Mouse (Mus musculus): Measurements from ENCODE around the gene Mcat. TPM values are rescaled to one million over a fixed set of nuclear protein-coding genes. Genes with fewer than 3 reads are reported as not detected.
A peak's percentile ranks its signal among the peaks of the same experiment; 100 is the strongest.

Mcat gene
- polyA plus RNA-seq, 1 experiment from 2014 or later = 15.9 TPM

- H3K9ac ChIP-seq (ENCODE audit: low read depth, low read length) = no peak overlapping the region
- H3K9me3 ChIP-seq (ENCODE audit: control insufficient read depth) = no peaks in the 10 kb centered on the region
- no peak for ATAC-seq
- H3K4me1 ChIP-seq (replicated peaks; ENCODE audit: control insufficient read depth, insufficient read depth, low read length) = no peaks in the 10 kb centered on the region
- WGBS = 82% methylated on average over 5 of the region's 5 CpGs
- H3K36me3 ChIP-seq (ENCODE audit: control insufficient read depth, insufficient read depth) = no peaks in the 10 kb centered on the region
- TF ChIP-seq CTCF (IDR thresholded peaks at IDR 0.05; ENCODE audit: low read depth) = no peak
- H3K4me2 ChIP-seq (replicated peaks; ENCODE audit: low read depth) = no peak overlapping the region
- no peak overlapping the region for H3K4me3 ChIP-seq (ENCODE audit: low read depth, low read length)
- no peak overlapping the region for H3K27ac ChIP-seq (ENCODE audit: low read depth, low read length)
- no peaks in the 10 kb centered on the region for H3K27me3 ChIP-seq (replicated peaks; ENCODE audit: control insufficient read depth, insufficient read depth, low read length)
These were observed 2.4 kb upstream of the Mcat start for GRCm38 (mm10) chr15:83566006-83566405.

GRCm38 (mm10) chr15:83565434-83565833 lies 1.8 kb upstream of the Mcat start:
- Histone ChIP-seq H3K9ac (ENCODE audit: low read depth, low read length) (no peak overlapping the region), H3K9me3 (ENCODE audit: control insufficient read depth) (no peaks in the 10 kb centered on the region), H3K36me3 (ENCODE audit: control insufficient read depth, insufficient read depth) (no peaks in the 10 kb centered on the region), H3K4me2 (replicated peaks; ENCODE audit: low read depth) (no peak overlapping the region), H3K4me1 (replicated peaks; ENCODE audit: control insufficient read depth, insufficient read depth, low read length) (no peaks in the 10 kb centered on the region), H3K27me3 (replicated peaks; ENCODE audit: control insufficient read depth, insufficient read depth, low read length) (no peaks in the 10 kb centered on the region), H3K27ac (ENCODE audit: low read depth, low read length) (no peak overlapping the region), H3K4me3 (ENCODE audit: low read depth, low read length) (no peak overlapping the region)
- no peak for ATAC-seq
- whole genome bisulfite sequencing = 69% methylated on average over 3 of the region's 3 CpGs
- no peak for TF ChIP-seq CTCF (IDR thresholded peaks at IDR 0.05; ENCODE audit: low read depth)

GRCm38 (mm10) chr15:83563857-83564651 lies 467 bp upstream of the Mcat start:
- 2% methylated on average over 27 of the region's 27 CpGs for WGBS
- H3K4me2 ChIP-seq (replicated peaks; ENCODE audit: low read depth) = peak overlapping the region; percentile 99
- peak; percentile 23 for ATAC-seq
- TF ChIP-seq CTCF (IDR thresholded peaks at IDR 0.05; ENCODE audit: low read depth) = peak; percentile 31; the same call in 1 of the 2 replicates
- no peaks in the 10 kb centered on the region for H3K27me3 ChIP-seq (replicated peaks; ENCODE audit: control insufficient read depth, insufficient read depth, low read length)
- peak overlapping the region; percentile 60 for H3K4me3 ChIP-seq (ENCODE audit: low read depth, low read length)
- no peaks in the 10 kb centered on the region for H3K4me1 ChIP-seq (replicated peaks; ENCODE audit: control insufficient read depth, insufficient read depth, low read length)
- H3K27ac ChIP-seq (ENCODE audit: low read depth, low read length) = peak overlapping the region; percentile 57
- H3K36me3 ChIP-seq (ENCODE audit: control insufficient read depth, insufficient read depth) = no peaks in the 10 kb centered on the region
- H3K9me3 ChIP-seq (ENCODE audit: control insufficient read depth) = no peaks in the 10 kb centered on the region
- H3K9ac ChIP-seq (ENCODE audit: low read depth, low read length) = peak overlapping the region; percentile 55

- 34% methylated on average over 15 of the region's 15 CpGs for WGBS
- ATAC-seq = peak; percentile 32; the same call in 1 of the 2 replicates
- H3K27ac ChIP-seq (ENCODE audit: low read depth, low read length) = peak overlapping the region; percentile 11; the same call in 1 of the 2 replicates
- no peak overlapping the region for H3K9ac ChIP-seq (ENCODE audit: low read depth, low read length)
- no peaks in the 10 kb centered on the region for H3K9me3 ChIP-seq (ENCODE audit: control insufficient read depth)
- H3K4me2 ChIP-seq (replicated peaks; ENCODE audit: low read depth) = peak overlapping the region; percentile 99
- H3K36me3 ChIP-seq (ENCODE audit: control insufficient read depth, insufficient read depth) = no peaks in the 10 kb centered on the region
- peak overlapping the region; percentile 60 for H3K4me3 ChIP-seq (ENCODE audit: low read depth, low read length)
- no peaks in the 10 kb centered on the region for H3K4me1 ChIP-seq (replicated peaks; ENCODE audit: control insufficient read depth, insufficient read depth, low read length)
- TF ChIP-seq CTCF (IDR thresholded peaks at IDR 0.05; ENCODE audit: low read depth) = no peak
- H3K27me3 ChIP-seq (replicated peaks; ENCODE audit: control insufficient read depth, insufficient read depth, low read length) = no peaks in the 10 kb centered on the region
These were observed 839 bp downstream of the Mcat start for GRCm38 (mm10) chr15:83562626-83563270.

GRCm38 (mm10) chr15:83560941-83561477 lies 2.6 kb downstream of the Mcat start:
- Histone ChIP-seq H3K27ac (ENCODE audit: low read depth, low read length) (no peak overlapping the region), H3K4me1 (replicated peaks; ENCODE audit: control insufficient read depth, insufficient read depth, low read length) (no peaks in the 10 kb centered on the region; the same call in 1 of the 2 replicates), H3K9me3 (ENCODE audit: control insufficient read depth) (no peaks in the 10 kb centered on the region), H3K36me3 (ENCODE audit: control insufficient read depth, insufficient read depth) (no peaks in the 10 kb centered on the region), H3K27me3 (replicated peaks; ENCODE audit: control insufficient read depth, insufficient read depth, low read length) (no peaks in the 10 kb centered on the region), H3K4me3 (ENCODE audit: low read depth, low read length) (no peak overlapping the region), H3K4me2 (replicated peaks; ENCODE audit: low read depth) (no peak overlapping the region), H3K9ac (ENCODE audit: low read depth, low read length) (no peak overlapping the region)
- TF ChIP-seq CTCF (IDR thresholded peaks at IDR 0.05; ENCODE audit: low read depth) = no peak
- WGBS = 66% methylated on average over 5 of the region's 5 CpGs
- no peak for ATAC-seq
